Mouse (Mus musculus) midbrain, embryonic 13.5 days (tissue): ENCODE results near the gene Olfr820. TPM values are rescaled to one million over a fixed set of nuclear protein-coding genes. Genes with fewer than 3 reads are reported as not detected.
"Not testable (repeated sequence)": the region's sequence is repeated elsewhere in the genome, so short reads cannot be mapped to it uniquely, and the experiment has no call there.

ENCODE experiments used
- ATAC-seq: fragments of 200-750 bp; cut with Nextera tagmentation; 2 replicates; pipeline ENCODE4 v1.8.0; 2017; ENCODE audit warnings: mild to moderate bottlenecking, moderate TSS enrichment, moderate library complexity
- H3K27ac ChIP-seq: fragments of 300-500 bp; sonication (generic); 2 replicates; pipeline ENCODE4 v1.5.1; 2015; ENCODE audit warnings: inconsistent platforms, mild to moderate bottlenecking, moderate library complexity
- H3K27me3 ChIP-seq: fragments of 300-500 bp; sonication (generic); 2 replicates; pipeline ENCODE4 v1.6.1; 2015; ENCODE audit warnings: mild to moderate bottlenecking, inconsistent platforms
- H3K36me3 ChIP-seq: fragments of 300-500 bp; sonication (generic); 2 replicates; pipeline ENCODE4 v1.6.1; 2015; ENCODE audit warnings: mild to moderate bottlenecking, inconsistent platforms
- H3K4me1 ChIP-seq: fragments of 300-500 bp; sonication (generic); replicated peaks from 2 replicates; pipeline ENCODE4 v1.6.1; 2015; ENCODE audit warnings: inconsistent platforms
- H3K4me2 ChIP-seq: fragments of 300-500 bp; sonication (generic); replicated peaks from 2 replicates; pipeline ENCODE4 v1.6.1; 2015; ENCODE audit warnings: moderate library complexity, mild to moderate bottlenecking, inconsistent platforms
- H3K4me3 ChIP-seq: fragments of 300-500 bp; sonication (generic); replicated peaks from 2 replicates; pipeline ENCODE4 v1.5.1; 2015; ENCODE audit warnings: mild to moderate bottlenecking, inconsistent platforms
- H3K9ac ChIP-seq: fragments of 300-500 bp; sonication (generic); replicated peaks from 2 replicates; pipeline ENCODE4 v1.6.1; 2015; ENCODE audit warnings: mild to moderate bottlenecking, inconsistent platforms
- H3K9me3 ChIP-seq: fragments of 300-500 bp; sonication (generic); 2 replicates; pipeline ENCODE4 v1.6.1; 2016; ENCODE audit warnings: mild to moderate bottlenecking, inconsistent platforms
- WGBS: fragments of 180-500 bp; shearing (Covaris S2); methylation state at CpG from one replicate; pipeline ENCODE4 v1.1.7; 2015; 5-methylcytosine and 5-hydroxymethylcytosine counted together
- polyA plus RNA-seq: library from polyadenylated mRNA; unstranded; fragments of >200 nt; fragmentation: Nextera tagmentation; extraction: Ambion mirVana; gene quantifications from 2 replicates; pipeline ENCODE4 v1.2.1, GENCODE M21; 2015

Gene Olfr820
- polyA plus RNA-seq, result not detected in 2 replicates

DNA sequence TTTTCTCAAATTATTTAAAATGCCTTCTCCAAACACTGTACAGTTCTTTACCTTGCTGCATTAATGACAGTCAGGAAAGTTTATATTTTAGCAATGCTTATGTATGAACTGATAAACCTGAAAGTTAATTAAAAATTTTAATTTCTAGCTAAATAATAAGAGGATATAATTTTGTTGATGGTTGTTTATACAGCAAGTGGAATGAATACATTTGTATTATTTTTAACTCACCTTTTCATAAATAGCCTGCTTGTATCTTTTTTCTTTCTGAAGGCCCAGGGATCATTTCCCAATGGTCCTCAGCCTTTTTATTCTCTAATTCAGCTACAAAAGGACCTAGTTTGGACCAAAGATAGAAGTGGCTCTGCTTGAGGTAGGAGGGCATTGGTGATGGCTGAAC lies at the start of gene Olfr820:
Gene Olfr820 (plus strand): TSS at position 301 of the 400 bp plus-strand sequence.
- H3K9me3 ChIP-seq, result no peaks in the 10 kb centered on the region
- H3K27me3 ChIP-seq, result no peaks in the 10 kb centered on the region
- no peak within 1 kb of the TSS for H3K4me3 ChIP-seq
- H3K27ac ChIP-seq, result no peak within 1 kb of the TSS
- ATAC-seq, result no peak
- H3K4me2 ChIP-seq, result no peak within 1 kb of the TSS
- H3K36me3 ChIP-seq, result no peaks in the 10 kb centered on the region
- no peak within 1 kb of the TSS for H3K9ac ChIP-seq
- no peaks in the 10 kb centered on the region for H3K4me1 ChIP-seq

DNA sequence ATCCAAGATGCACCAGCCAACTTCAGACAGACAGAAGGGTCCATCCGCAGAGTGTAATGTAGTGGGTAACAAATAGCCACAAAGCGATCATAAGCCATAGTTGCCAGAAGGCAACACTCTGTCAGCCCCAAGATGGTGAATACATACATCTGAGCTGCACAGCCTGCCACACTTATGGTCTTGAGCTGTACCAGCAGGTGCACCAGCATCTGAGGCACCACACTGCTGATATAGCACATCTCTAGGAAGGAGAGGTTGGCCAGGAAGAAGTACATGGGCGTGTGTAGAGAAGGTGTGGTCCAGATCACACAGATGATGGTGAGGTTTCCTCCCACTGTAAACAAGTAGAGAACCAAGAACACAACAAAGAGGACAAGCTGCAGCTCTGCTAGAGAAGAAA lies 46.2 kb upstream of the Olfr820 start:
- H3K4me2 ChIP-seq, H3K4me3 ChIP-seq, H3K4me1 ChIP-seq, H3K9me3 ChIP-seq, H3K9ac ChIP-seq, ATAC-seq, H3K27ac ChIP-seq, H3K36me3 ChIP-seq, H3K27me3 ChIP-seq: not testable (repeated sequence)
- 90% methylated on average over 2 of the region's 3 CpGs for WGBS

DNA sequence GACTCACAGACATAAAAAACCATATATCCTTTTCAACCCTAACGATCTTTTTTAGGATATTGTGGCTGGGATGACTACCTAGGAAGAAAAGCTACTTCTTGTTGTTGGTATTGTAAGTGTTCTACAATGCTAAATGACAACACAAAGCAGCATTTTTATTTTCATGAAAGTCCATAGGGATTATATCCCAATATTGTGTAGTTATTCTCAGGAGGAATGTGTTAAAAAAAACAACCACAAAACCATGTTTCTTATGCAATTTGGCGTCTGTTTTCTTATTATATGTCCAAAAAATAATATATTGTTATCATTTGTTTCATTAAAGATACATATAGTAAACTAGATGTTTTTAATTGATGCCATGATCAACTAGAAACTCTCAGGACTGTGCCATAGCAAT lies 45.3 kb upstream of the Olfr820 start, which contains the start of gene Olfr819:
Gene Olfr819 (minus strand): TSS at position 101 of the 400 bp plus-strand sequence.
- not testable (repeated sequence) for H3K9ac ChIP-seq, H3K36me3 ChIP-seq, H3K4me3 ChIP-seq, H3K9me3 ChIP-seq, H3K27ac ChIP-seq, H3K4me1 ChIP-seq, ATAC-seq, H3K27me3 ChIP-seq, H3K4me2 ChIP-seq
- 86% methylated on average over 2 of the region's 2 CpGs for WGBS

DNA sequence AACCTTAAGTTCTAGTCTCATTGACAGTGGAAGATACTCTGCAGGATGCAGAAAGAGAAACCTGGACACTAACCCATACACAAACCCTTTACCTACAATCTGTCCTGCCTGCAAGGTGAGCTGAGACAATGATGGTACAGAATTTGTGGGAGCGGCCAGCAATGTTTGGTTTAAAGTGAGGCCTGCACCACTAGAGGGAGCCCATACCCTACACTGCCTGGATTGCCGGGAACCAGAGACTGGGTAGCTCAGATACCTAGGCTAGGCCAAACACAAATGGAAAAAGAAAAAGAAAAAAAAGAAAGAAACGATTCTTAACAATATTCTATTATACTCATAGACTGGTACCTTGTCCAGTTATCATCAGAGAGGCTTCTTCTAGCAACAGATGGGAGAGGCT lies 39.4 kb upstream of the Olfr820 start:
- not testable (repeated sequence) for ATAC-seq, H3K9me3 ChIP-seq, H3K36me3 ChIP-seq, H3K4me3 ChIP-seq, H3K27me3 ChIP-seq, H3K27ac ChIP-seq, H3K9ac ChIP-seq, H3K4me2 ChIP-seq, H3K4me1 ChIP-seq
- WGBS, result no CpG with 5 or more reads among the region's 3 CpGs

DNA sequence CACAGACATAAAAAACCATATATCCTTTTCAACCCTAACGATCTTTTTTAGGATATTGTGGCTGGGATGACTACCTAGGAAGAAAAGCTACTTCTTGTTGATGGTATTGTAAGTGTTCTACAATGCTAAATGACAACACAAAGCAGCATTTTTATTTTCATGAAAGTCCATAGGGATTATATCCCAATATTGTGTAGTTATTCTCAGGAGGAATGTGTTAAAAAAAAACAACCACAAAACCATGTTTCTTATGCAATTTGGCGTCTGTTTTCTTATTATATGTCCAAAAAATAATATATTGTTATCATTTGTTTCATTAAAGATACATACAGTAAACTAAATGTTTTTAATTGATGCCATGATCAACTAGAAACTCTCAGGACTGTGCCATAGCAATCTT lies 36.4 kb upstream of the Olfr820 start, which contains the start of gene Olfr247:
Gene Olfr247 (minus strand): TSS at position 101 of the 400 bp plus-strand sequence.
- no CpG with 5 or more reads among the region's 2 CpGs for WGBS
- not testable (repeated sequence) for H3K9me3 ChIP-seq, ATAC-seq, H3K4me3 ChIP-seq, H3K9ac ChIP-seq, H3K36me3 ChIP-seq, H3K4me2 ChIP-seq, H3K27ac ChIP-seq, H3K4me1 ChIP-seq, H3K27me3 ChIP-seq

DNA sequence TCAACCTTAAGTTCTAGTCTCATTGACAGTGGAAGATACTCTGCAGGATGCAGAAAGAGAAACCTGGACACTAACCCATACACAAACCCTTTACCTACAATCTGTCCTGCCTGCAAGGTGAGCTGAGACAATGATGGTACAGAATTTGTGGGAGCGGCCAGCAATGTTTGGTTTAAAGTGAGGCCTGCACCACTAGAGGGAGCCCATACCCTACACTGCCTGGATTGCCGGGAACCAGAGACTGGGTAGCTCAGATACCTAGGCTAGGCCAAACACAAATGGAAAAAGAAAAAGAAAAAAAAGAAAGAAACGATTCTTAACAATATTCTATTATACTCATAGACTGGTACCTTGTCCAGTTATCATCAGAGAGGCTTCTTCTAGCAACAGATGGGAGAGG lies 30.6 kb upstream of the Olfr820 start:
- no CpG with 5 or more reads among the region's 3 CpGs for WGBS
- H3K9me3 ChIP-seq, H3K4me3 ChIP-seq, H3K27me3 ChIP-seq, ATAC-seq, H3K36me3 ChIP-seq, H3K4me2 ChIP-seq, H3K4me1 ChIP-seq, H3K9ac ChIP-seq, H3K27ac ChIP-seq: not testable (repeated sequence)

DNA sequence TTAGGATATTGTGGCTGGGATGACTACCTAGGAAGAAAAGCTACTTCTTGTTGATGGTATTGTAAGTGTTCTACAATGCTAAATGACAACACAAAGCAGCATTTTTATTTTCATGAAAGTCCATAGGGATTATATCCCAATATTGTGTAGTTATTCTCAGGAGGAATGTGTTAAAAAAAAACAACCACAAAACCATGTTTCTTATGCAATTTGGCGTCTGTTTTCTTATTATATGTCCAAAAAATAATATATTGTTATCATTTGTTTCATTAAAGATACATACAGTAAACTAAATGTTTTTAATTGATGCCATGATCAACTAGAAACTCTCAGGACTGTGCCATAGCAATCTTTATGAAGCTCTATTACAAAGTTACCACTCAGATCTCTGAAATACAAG lies 27.5 kb upstream of the Olfr820 start, which contains the start of gene Gm10310:
Gene Gm10310 (minus strand): TSS at position 101 of the 400 bp plus-strand sequence.
- no CpG with 5 or more reads among the region's 1 CpGs for WGBS
- not testable (repeated sequence) for H3K27ac ChIP-seq, H3K36me3 ChIP-seq, H3K9me3 ChIP-seq, ATAC-seq, H3K4me3 ChIP-seq, H3K9ac ChIP-seq, H3K4me1 ChIP-seq, H3K27me3 ChIP-seq, H3K4me2 ChIP-seq

DNA sequence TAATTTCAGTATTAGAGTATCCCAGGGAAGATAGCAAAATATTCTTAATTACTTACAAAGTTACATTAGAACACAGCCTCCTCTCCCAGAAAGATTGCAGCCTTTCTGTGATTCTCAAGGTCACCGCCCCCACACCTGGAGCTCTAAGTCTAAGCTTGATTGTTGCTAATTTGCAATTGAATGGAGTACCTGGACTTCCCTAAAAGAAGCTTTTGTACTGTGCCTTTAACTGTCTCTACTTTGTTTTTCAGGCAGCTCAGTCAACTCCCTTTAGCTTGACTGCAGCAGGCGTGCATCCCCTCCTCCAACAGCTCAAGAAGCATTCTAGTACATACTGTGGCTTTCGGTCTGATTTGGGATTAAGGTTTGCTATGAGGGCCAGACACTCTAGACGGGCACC lies 8.3 kb upstream of the Olfr820 start:
- not testable (repeated sequence) for H3K36me3 ChIP-seq, H3K9ac ChIP-seq, H3K9me3 ChIP-seq, H3K4me3 ChIP-seq, H3K4me1 ChIP-seq, H3K27me3 ChIP-seq, ATAC-seq, H3K27ac ChIP-seq, H3K4me2 ChIP-seq
- WGBS, result 90% methylated on average over 4 of the region's 4 CpGs

DNA sequence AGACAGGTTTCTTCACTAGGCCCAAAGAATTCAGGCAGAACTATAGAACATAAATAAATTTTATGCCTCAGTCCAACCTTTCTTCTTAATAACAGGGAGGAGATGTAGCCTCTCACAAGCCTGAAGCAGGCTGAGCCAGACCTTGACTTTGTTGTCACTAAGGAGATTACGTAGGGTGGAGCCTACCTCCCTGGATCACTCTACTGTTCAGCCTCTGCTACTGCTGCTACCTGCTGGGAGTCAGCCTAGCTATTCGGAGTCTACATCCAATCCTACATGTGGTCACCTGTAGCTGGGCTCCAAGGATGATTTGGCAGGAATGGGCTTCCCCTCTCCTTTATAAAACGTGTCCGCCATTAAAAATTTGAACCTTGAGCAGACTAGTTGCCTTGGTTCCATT lies 7.1 kb upstream of the Olfr820 start:
- H3K4me2 ChIP-seq, H3K4me1 ChIP-seq, H3K27me3 ChIP-seq, H3K27ac ChIP-seq, H3K36me3 ChIP-seq, H3K4me3 ChIP-seq, H3K9me3 ChIP-seq, H3K9ac ChIP-seq, ATAC-seq: not testable (repeated sequence)
- WGBS, result 86% methylated on average over 4 of the region's 4 CpGs

DNA sequence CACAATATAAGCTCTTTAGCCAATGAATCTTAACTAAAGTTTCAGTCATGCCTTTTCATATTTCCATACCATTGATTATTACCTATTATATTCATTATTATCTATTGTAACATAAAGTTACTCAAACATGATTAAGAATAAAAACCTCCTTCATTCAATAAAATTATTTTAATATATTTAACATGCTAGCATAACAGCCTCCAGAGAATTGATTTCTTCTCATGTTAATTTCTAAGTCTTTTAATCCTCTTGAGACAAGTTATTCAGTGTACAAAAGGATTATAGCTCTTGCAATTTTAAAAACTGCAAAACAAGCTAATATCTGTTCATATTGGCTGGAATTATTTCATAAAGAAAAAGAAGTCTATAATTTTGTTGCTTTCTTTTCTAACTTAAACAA lies 17.6 kb downstream of the Olfr820 start, which contains the start of gene Olfr821:
Gene Olfr821 (plus strand): TSS at position 301 of the 400 bp plus-strand sequence.
- Histone ChIP-seq H3K27me3 (no peaks in the 10 kb centered on the region), H3K4me3 (no peak within 1 kb of the TSS), H3K4me2 (no peak within 1 kb of the TSS), H3K9ac (no peak within 1 kb of the TSS), H3K9me3 (no peaks in the 10 kb centered on the region), H3K27ac (no peak within 1 kb of the TSS), H3K4me1 (no peaks in the 10 kb centered on the region), H3K36me3 (no peaks in the 10 kb centered on the region)
- no peak for ATAC-seq

DNA sequence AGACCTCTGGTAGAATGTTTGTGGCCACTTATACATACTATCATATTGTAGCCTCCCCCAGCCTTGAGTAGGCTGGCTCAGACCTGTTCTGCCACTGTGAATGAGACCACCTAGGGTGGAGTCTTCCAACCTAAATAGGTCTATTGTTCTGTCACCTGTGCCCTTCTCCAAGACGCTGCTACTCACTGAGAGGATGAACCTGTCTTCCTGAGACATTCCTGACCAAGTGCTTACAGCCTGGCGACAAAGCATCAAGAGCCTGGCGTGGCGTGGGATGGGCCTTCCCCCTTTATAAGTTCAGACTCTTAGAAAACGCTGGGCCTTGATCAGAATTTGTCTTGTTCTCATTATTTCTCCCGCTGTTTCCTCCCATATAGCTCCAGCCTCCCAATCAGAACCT lies 24.7 kb downstream of the Olfr820 start:
- WGBS, result 65% methylated on average over 6 of the region's 6 CpGs
- no peak for ATAC-seq
- Histone ChIP-seq H3K4me1 (no peaks in the 10 kb centered on the region), H3K4me2 (no peak overlapping the region), H3K27me3 (no peaks in the 10 kb centered on the region), H3K9ac (no peak overlapping the region), H3K27ac (no peak overlapping the region), H3K36me3 (no peaks in the 10 kb centered on the region), H3K4me3 (no peak overlapping the region), H3K9me3 (no peaks in the 10 kb centered on the region)
